Mouse (Mus musculus) heart, embryonic 12.5 days (tissue): Measurements from ENCODE around the gene S1pr2. TPM values are rescaled to one million over a fixed set of nuclear protein-coding genes. Genes with fewer than 3 reads are reported as not detected.

Experiments used
- ATAC-seq: fragments of 200-750 bp; cut with Nextera tagmentation; 2 replicates; pipeline ENCODE4 v1.8.0; 2017; ENCODE audit warnings: moderate TSS enrichment, moderate library complexity; ENCODE audit not compliant: insufficient number of reproducible peaks, low FRiP score
- H3K27ac ChIP-seq: fragments of 300-500 bp; sonication (generic); 2 replicates; pipeline ENCODE4 v1.5.1; 2016; ENCODE audit warnings: mild to moderate bottlenecking, moderate library complexity; ENCODE audit not compliant: poor library complexity, severe bottlenecking
- H3K27me3 ChIP-seq: fragments of 300-500 bp; sonication (generic); replicated peaks from 2 replicates; pipeline ENCODE4 v1.6.1; 2016; ENCODE audit warnings: mild to moderate bottlenecking, moderate library complexity
- H3K36me3 ChIP-seq: fragments of 300-500 bp; sonication (generic); 2 replicates; pipeline ENCODE4 v1.6.1; 2016; ENCODE audit warnings: mild to moderate bottlenecking, moderate library complexity
- H3K4me1 ChIP-seq: fragments of 300-500 bp; sonication (generic); replicated peaks from 2 replicates; pipeline ENCODE4 v1.6.1; 2016; ENCODE audit warnings: mild to moderate bottlenecking
- H3K4me2 ChIP-seq: fragments of 300-500 bp; sonication (generic); 2 replicates; pipeline ENCODE4 v1.6.1; 2016; ENCODE audit warnings: mild to moderate bottlenecking, moderate library complexity
- H3K4me3 ChIP-seq: fragments of 300-500 bp; sonication (generic); 2 replicates; pipeline ENCODE4 v1.5.1; 2016; ENCODE audit warnings: mild to moderate bottlenecking
- H3K9ac ChIP-seq: fragments of 300-500 bp; sonication (generic); 2 replicates; pipeline ENCODE4 v1.6.1; 2016; ENCODE audit warnings: mild to moderate bottlenecking, moderate library complexity
- H3K9me3 ChIP-seq: fragments of 300-500 bp; sonication (generic); replicated peaks from 2 replicates; pipeline ENCODE4 v1.6.1; 2016; ENCODE audit warnings: mild to moderate bottlenecking, moderate library complexity
- WGBS: fragments of 180-500 bp; shearing (Covaris S2); methylation state at CpG from one replicate; pipeline ENCODE4 v1.1.7; 2016; 5-methylcytosine and 5-hydroxymethylcytosine counted together
- polyA plus RNA-seq: library from polyadenylated mRNA; unstranded; fragments of >200 nt; fragmentation: Nextera tagmentation; extraction: Ambion mirVana; gene quantifications from 2 replicates; pipeline ENCODE4 v1.2.1, GENCODE M21; 2016

Gene S1pr2
- polyA plus RNA-seq, 1 experiment from 2014 or later, result 25.9 TPM

GRCm38 (mm10) chr9:20979181-20979580 lies 2.6 kb upstream of the S1pr2 start:
- Histone ChIP-seq H3K9me3 (no peaks in the 10 kb centered on the region), H3K27ac (peak overlapping the region; percentile 37), H3K36me3 (no peaks in the 10 kb centered on the region), H3K4me3 (no peak overlapping the region), H3K27me3 (no peaks in the 10 kb centered on the region), H3K4me2 (no peak overlapping the region), H3K4me1 (peaks cover 33% of the 10 kb centered on the region), H3K9ac (no peak overlapping the region)
- 47% methylated on average over 5 of the region's 5 CpGs for WGBS
- no peak for ATAC-seq

- no peak overlapping the region for H3K4me3 ChIP-seq
- WGBS, result 61% methylated on average over 10 of the region's 10 CpGs
These were observed 2.0 kb upstream of the S1pr2 start for GRCm38 (mm10) chr9:20978409-20979095.

GRCm38 (mm10) chr9:20976961-20977689 lies 544 bp upstream of the S1pr2 start:
- no peak for ATAC-seq

More at GRCm38 (mm10) chr9:20978409-20979095, 2.0 kb upstream of the S1pr2 start:
- no peaks in the 10 kb centered on the region for H3K36me3 ChIP-seq
- no peak overlapping the region for H3K9ac ChIP-seq
- peak overlapping the region; percentile 37 for H3K27ac ChIP-seq
- no peaks in the 10 kb centered on the region for H3K9me3 ChIP-seq
- H3K4me1 ChIP-seq, result peaks cover 38% of the 10 kb centered on the region
- H3K27me3 ChIP-seq, result no peaks in the 10 kb centered on the region
- no peak for ATAC-seq
- H3K4me2 ChIP-seq, result no peak overlapping the region

GRCm38 (mm10) chr9:20975431-20976215 lies 958 bp downstream of the S1pr2 start:
- Histone ChIP-seq H3K4me1 (peaks cover 50% of the 10 kb centered on the region), H3K27me3 (no peaks in the 10 kb centered on the region), H3K4me3 (peak overlapping the region; percentile 84), H3K27ac (peak overlapping the region; percentile 89), H3K36me3 (peaks cover 6% of the 10 kb centered on the region; the same call in 1 of the 2 replicates), H3K9ac (peak overlapping the region; percentile 87), H3K9me3 (no peaks in the 10 kb centered on the region), H3K4me2 (peak overlapping the region; percentile 96)
- whole genome bisulfite sequencing, result under 1% methylated on average over 45 of the region's 45 CpGs
- peak; percentile 70 for ATAC-seq

More at GRCm38 (mm10) chr9:20976961-20977689, 544 bp upstream of the S1pr2 start:
- Histone ChIP-seq H3K9me3 (no peaks in the 10 kb centered on the region), H3K4me2 (peak overlapping the region; percentile 96), H3K27ac (peak overlapping the region; percentile 89; the same call in 1 of the 2 replicates), H3K27me3 (no peaks in the 10 kb centered on the region), H3K4me1 (peaks cover 45% of the 10 kb centered on the region), H3K4me3 (peak overlapping the region; percentile 84), H3K9ac (no peak overlapping the region), H3K36me3 (peaks cover 6% of the 10 kb centered on the region; the same call in 1 of the 2 replicates)
- WGBS, result 3% methylated on average over 4 of the region's 4 CpGs

DNA sequence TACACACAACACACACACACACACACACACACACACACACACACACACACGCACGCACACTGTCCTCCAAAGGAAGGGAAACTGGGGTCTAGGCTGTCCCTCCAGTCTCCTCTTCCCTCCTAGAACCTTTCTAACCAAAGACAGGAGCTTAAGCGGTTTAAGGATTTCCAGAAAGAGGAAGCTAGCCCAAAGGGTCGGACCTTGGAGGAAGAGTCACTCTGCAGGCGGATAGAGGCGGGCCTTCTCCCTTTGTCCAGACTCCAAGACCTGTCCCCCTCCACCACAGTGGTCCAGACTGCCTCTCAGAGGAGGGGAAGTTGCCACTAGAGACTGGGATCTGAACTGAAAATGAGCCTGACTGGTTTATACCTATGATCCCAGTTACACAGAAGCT lies 2.9 kb downstream of the S1pr2 start:
- H3K4me3 ChIP-seq, result 0 out of 2 replicates have a peak overlapping the region, but pooled peaks have one; percentile 1
- ATAC-seq, result no peak
- WGBS, result 56% methylated on average over 6 of the region's 6 CpGs
- peaks cover 12% of the 10 kb centered on the region for H3K36me3 ChIP-seq
- H3K27me3 ChIP-seq, result no peaks in the 10 kb centered on the region
- H3K27ac ChIP-seq, result no peak overlapping the region
- peaks cover 43% of the 10 kb centered on the region for H3K4me1 ChIP-seq
- H3K4me2 ChIP-seq, result peak overlapping the region; percentile 45
- no peaks in the 10 kb centered on the region for H3K9me3 ChIP-seq
- peak overlapping the region; percentile 30 for H3K9ac ChIP-seq

GRCm38 (mm10) chr9:20973001-20973681 lies 3.4 kb downstream of the S1pr2 start:
- no peak for ATAC-seq
- Histone ChIP-seq H3K9ac (peak overlapping the region; percentile 49), H3K27me3 (no peaks in the 10 kb centered on the region), H3K4me2 (peak overlapping the region; percentile 45), H3K9me3 (no peaks in the 10 kb centered on the region), H3K4me3 (0 out of 2 replicates have a peak overlapping the region, but pooled peaks have one; percentile 1), H3K4me1 (peaks cover 42% of the 10 kb centered on the region), H3K36me3 (peaks cover 17% of the 10 kb centered on the region), H3K27ac (no peak overlapping the region)
- WGBS, result 77% methylated on average over 4 of the region's 4 CpGs

DNA sequence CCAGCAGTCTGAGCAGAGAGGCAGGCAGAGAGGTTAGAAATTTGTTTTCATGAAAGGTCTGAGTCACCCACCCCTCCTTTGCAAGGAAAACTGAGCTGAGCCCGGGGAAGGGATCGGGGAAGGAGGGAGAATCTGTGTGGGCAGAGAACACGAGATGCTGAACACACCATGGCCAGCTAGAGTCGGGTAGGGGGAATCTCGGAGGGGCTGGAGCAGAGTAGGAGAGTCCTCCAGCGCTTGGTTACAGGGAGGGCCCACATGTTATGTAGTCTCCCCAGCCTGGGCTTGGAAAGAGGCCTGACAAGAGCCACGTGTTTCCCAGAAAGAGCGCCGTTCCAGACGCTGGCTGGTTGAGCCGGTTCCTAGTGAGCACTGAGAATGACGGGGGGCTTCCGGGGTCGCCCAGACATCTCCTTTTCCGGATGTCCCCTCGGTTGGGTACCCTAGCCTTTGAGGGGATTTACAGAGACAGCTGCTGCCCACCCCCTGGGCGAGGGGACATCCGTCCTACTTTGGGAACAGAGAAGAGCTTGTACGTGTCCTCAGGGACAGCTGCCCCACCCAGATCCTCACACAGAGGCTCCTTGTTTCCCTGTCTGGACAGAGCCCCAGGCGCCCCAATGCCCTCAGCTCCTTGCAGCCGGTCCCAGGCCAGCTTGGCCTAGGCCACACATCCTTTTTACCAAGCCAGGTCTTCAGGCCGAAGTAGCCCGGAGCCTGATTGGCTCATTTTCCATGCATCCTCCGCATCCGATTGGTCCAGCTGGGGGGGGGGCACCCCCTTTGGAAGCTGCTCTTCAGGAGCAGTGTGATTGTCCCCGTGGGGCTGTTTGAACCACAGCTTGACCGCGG lies 4.2 kb downstream of the S1pr2 start:
- no peak for ATAC-seq
- peak overlapping the region; percentile 49; the same call in 1 of the 2 replicates for H3K9ac ChIP-seq
- peak overlapping the region; percentile 46; the same call in 1 of the 2 replicates for H3K27ac ChIP-seq
- H3K4me3 ChIP-seq, result 0 out of 2 replicates have a peak overlapping the region, but pooled peaks have one; percentile 0
- peak overlapping the region; percentile 45 for H3K4me2 ChIP-seq
- WGBS, result 46% methylated on average over 28 of the region's 28 CpGs
- H3K9me3 ChIP-seq, result no peaks in the 10 kb centered on the region
- peaks cover 41% of the 10 kb centered on the region for H3K4me1 ChIP-seq
- peaks cover 25% of the 10 kb centered on the region for H3K36me3 ChIP-seq
- no peaks in the 10 kb centered on the region for H3K27me3 ChIP-seq

DNA sequence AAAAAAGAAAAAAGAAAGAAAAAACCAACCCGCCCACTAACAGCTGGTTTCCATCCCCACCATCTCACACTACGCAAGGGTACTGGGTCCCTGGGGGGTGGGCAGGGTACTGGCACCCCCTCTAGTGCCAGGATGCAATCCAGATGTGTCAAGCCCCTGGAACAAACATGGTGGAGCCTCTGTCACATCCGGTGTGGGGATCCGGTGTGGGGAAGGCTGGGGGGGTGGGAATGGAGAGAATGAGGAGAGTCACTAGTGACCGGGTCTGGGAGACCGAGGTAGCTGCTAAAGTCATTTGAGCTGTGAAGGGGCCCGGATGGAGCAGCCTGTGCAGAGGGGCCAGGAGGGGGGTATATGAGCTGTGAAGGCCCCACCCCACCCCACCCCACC lies 4.8 kb downstream of the S1pr2 start:
- Histone ChIP-seq H3K36me3 (peaks cover 31% of the 10 kb centered on the region), H3K4me1 (peaks cover 36% of the 10 kb centered on the region), H3K27ac (0 out of 2 replicates have a peak overlapping the region, but pooled peaks have one; percentile 13), H3K9ac (peak overlapping the region; percentile 49), H3K9me3 (no peaks in the 10 kb centered on the region), H3K4me2 (peak overlapping the region; percentile 45; the same call in 1 of the 2 replicates), H3K4me3 (no peak overlapping the region), H3K27me3 (no peaks in the 10 kb centered on the region)
- WGBS, result 67% methylated on average over 7 of the region's 7 CpGs
- ATAC-seq, result no peak

DNA sequence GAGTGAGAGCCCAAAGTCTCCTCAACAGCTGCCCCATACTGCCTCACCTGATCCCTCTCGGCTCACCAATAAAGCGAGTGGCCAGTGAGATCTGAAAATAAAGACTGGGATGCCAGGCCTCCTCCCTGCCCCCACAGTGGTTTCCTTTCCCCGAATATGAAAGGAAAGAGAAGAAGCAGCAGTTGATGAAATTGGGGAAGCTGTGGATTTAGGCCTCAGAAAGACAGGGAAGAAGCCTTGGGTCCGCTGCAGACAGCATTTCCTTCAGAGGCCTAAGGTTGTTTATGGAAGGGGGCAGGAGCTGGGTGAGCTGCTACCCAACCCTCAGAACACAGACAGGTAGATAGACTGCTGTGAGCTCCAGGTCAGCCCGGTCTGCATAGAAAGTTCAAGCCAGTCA lies 9.8 kb downstream of the S1pr2 start:
- Histone ChIP-seq H3K27ac (no peak overlapping the region), H3K4me2 (no peak overlapping the region), H3K9me3 (no peaks in the 10 kb centered on the region), H3K27me3 (no peaks in the 10 kb centered on the region), H3K4me1 (peaks cover 2% of the 10 kb centered on the region), H3K36me3 (peaks cover 47% of the 10 kb centered on the region), H3K9ac (no peak overlapping the region), H3K4me3 (no peak overlapping the region)
- no peak for ATAC-seq
- WGBS, result 85% methylated on average over 5 of the region's 5 CpGs

GRCm38 (mm10) chr9:20966008-20966407 lies 10.6 kb downstream of the S1pr2 start:
- Histone ChIP-seq H3K4me3 (no peak overlapping the region), H3K27ac (no peak overlapping the region), H3K4me1 (no peaks in the 10 kb centered on the region), H3K9ac (no peak overlapping the region), H3K27me3 (no peaks in the 10 kb centered on the region), H3K9me3 (no peaks in the 10 kb centered on the region), H3K4me2 (no peak overlapping the region), H3K36me3 (peaks cover 47% of the 10 kb centered on the region)
- ATAC-seq, result no peak
- 77% methylated on average over 3 of the region's 3 CpGs for WGBS
